Mouse (Mus musculus) thymus, adult 2 months (tissue): ENCODE data around the gene Olfr95.

Experiments used
- CTCF ChIP-seq: fragments of 200-500 bp; IDR thresholded peaks from 2 replicates; pipeline ENCODE4 v1.5.1; 2012; ENCODE audit warnings: mild to moderate bottlenecking, control low read depth, low read length, moderate library complexity, borderline replicate concordance; ENCODE audit not compliant: control insufficient read depth, poor library complexity, insufficient read depth; ENCODE audit errors: extremely low read depth
- POLR2A ChIP-seq: fragments of 200-500 bp; IDR thresholded peaks from 2 replicates; pipeline ENCODE4 v1.6.1; 2012; ENCODE audit warnings: mild to moderate bottlenecking, low read length, control low read depth, moderate library complexity; ENCODE audit not compliant: control insufficient read depth, poor library complexity, insufficient read depth; ENCODE audit errors: extremely low read depth

DNA sequence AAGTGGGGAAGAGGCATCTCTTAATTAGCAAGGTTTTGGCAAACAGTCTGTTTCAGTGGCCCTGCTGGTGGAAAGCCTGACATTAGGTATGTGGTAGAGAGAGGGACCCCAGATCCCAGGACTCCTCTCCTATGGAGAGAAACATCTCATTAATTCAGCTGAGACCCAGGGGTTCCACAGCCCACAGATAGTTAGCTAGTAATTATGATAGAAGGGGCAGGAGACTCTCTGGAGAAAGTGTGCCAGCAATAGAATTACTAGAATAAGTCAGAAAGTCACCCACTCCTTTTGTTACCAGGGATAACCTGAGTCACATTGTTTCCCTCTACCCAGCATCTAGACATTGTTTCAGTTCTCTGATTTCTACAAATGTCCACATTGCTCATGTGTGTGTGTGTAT is 51.5 kb downstream of the Olfr95 start, which contains the start of gene Olfr93:
- TF ChIP-seq POLR2A: no peak
- no peak for TF ChIP-seq CTCF
